Mouse (Mus musculus): ENCODE data around the gene Ccr6.

DNA sequence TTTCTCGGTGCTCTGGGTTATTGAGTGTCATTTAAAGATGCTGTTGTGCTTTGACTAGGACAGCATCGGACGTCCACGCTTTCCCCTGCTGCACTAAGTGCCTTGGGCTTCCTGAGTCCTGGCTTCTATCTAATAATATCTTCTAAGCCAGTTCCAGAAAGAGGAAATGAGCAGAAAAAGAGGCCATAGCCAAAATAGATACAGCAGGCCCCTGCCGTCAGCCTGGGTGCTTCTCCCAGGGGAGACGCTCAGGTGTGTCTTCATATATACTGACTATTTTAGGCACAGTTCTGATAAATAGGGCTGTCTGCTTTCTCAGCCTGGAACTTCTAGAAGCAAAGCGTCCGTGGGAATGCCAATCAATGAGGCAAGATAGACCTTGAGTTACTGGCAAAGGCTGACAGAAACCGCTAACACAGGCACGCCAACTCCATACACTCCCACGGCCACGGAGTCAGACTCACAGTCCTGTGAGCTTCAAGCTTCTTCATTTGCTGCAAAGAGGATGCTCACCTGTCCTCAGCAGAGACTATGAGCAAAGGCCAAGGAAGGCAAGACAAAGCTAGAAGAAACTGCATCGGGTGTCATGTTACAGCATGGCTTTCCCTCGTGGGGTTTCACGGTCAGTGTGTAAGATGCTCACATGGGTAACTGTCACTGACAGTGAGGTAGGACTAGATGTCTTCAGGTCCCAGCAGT, 2.3 kb downstream of the Ccr6 start:
- no peak for TF ChIP-seq CTCF (conservative IDR thresholded peaks at IDR 0.05; ENCODE audit: low read length)
- TF ChIP-seq NANOG (IDR thresholded peaks at IDR 0.05; ENCODE audit: borderline replicate concordance, low read length) = no peak
- TF ChIP-seq POU5F1 (IDR thresholded peaks at IDR 0.05; ENCODE audit: borderline replicate concordance, low read length) = no peak
